Mouse (Mus musculus): Measurements from ENCODE around the gene Cav3. TPM values are rescaled to one million over a fixed set of nuclear protein-coding genes. Genes with fewer than 3 reads are reported as not detected.
A peak's percentile ranks its signal among the peaks of the same experiment; 100 is the strongest.

Gene Cav3
- total RNA-seq (2022), result under 1 TPM in 2 of 4 experiments, not detected in 2; 0.32 to 0.33 TPM

DNA sequence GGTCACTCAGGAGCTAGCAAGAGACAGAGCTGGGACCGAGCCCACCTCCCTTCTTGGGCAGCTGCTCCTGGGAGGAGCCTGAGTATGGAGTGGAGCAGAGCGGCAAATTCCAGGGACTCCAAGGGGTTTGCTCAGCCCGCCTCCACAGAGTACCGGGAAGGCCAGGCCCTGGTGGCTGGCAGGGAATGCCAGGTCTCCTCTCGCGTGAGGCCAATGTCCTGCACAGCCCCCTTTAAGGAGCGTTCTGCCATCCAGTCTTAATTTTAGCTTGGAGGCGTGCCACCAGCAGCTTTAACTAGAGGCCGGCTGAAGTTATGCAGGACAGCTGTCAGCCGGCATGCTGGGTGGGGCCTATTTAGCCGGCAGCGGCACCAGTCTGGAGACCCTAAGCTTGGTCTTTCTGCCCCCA lies at the start of gene Cav3:
Cav3 (plus strand) TSS at position 165 of the 409 bp plus-strand sequence.
- DNase-seq (ENCODE audit: low spot score in 2 of 2), result no peak

GRCm38 (mm10) chr6:112419333-112419732 lies 40.0 kb upstream of the Cav3 start:
- peak in 1 of 2 experiments; percentile 12 for DNase-seq (ENCODE audit: low spot score in 2 of 2)

DNA sequence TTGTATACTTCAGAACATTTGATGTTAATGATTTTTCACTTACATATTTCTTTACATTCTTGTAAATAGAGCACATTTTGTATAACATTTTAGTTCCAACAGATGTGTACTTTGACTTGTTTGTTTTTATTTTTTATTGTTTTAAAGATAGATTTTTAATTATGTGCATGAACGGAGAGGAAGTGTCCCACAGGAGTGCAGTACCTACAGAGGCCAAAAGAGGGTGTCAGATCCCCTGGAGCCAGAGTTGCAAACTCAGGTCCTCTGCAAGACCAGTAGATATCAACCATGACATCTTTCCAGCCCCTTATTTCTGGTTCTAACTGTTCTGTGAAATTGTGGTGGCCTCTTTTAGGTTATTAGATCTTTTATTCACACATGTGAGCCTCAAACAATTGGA lies 38.4 kb upstream of the Cav3 start:
- DNase-seq (ENCODE audit: low spot score in 2 of 2), result no peak

DNA sequence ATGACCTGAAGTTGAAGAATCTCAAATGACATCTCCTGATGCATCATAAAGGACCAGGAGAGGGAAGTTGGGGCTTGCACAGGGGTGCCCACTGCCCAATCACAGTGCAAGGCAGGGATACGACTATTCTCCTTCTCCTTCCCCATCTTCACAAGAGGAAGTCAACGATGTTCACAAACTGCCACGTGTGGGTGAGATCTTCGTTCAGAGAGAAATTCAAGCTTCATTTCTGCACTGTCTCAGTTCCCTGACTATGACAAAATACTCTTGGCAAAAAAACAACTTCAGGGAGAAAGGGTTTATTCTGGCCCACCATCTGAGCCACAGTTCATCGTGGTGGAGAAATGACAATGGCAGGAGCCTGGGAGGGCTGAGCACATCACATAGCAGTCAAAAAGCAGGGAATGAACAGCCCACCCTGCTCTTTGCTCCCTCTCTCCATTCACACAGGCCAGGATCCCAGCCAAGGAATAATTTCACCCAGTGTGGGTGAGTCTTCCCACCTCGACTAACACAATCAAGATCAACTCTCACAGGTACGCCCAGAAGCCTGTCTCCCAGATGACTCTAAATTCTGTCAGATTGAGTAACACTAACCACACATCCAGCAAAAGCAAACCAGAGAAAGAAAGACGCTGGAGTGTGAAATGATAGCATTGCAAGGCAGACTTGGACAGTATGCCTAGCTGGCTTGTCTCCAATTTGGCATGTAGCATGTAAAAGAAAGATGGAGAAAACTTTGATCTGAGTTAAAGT lies 35.4 kb upstream of the Cav3 start:
- peak; percentile 7 to 58 for DNase-seq (ENCODE audit: low spot score in 2 of 2)

- no peak for DNase-seq (ENCODE audit: low spot score in 2 of 2)
Observed at GRCm38 (mm10) chr6:112426018-112426732, 33.1 kb upstream of the Cav3 start.

- no peak for DNase-seq (ENCODE audit: low spot score in 2 of 2)
Observed at GRCm38 (mm10) chr6:112445675-112446074, 13.6 kb upstream of the Cav3 start.

DNA sequence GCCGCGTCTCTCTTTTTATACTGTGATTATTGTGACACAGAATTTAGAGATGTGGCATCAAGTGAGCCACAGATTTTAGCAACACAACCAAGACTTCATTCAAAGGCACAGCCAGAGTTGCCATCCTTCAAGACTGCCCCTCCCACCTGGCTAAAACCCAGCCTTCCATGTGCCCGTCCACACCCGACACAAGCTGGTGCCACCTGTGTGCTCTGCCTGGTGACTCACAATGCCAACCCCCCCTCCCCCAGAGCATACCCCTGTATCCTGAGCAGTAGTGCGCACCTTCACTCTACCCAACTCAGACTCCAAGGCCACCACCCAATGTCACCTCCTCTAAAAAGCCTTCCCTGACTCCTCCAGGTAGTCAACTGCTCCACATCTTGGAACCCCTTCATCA lies 2.2 kb downstream of the Cav3 start:
- no peak for DNase-seq (ENCODE audit: low spot score in 2 of 2)

DNA sequence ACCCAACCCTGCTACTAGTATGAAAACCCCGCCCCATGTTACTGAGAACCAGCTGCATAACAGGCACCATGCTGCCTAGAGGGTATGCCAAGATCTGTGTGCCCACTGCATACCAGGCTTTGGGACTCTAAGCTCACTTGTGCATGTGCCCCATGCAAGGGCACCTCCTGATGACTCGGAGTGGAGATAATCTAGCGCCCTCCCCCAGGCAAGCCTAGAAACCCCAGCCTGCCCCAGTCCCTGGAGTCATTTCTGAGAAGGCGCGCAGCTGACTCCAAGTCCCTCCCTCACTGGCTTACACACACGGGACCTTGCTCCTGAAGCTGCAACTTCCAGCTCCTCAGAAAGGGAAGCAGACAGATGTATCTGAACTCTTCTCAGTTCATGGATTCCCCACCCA lies 4.0 kb downstream of the Cav3 start:
- no peak for DNase-seq (ENCODE audit: low spot score in 2 of 2)

DNA sequence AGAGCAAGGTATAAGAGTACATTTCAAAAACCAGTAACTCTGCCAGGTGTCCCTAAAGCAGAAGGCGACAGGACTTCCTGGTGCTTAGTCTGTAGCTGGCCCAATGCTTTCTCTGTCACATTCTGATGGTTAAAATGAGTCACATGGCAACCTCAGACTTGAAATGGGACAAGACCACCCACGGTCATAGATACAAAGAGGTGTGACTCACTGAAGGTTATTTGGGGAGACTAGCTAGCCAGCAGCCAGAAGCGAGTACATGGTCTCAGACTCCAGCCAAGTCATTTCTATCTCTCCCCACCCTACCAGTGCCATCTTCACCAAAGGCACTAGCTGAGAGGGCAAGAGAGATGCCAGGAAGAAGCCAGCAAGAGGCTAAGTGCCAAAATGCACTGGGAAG lies 6.1 kb downstream of the Cav3 start:
- peak in 1 of 2 experiments; percentile 12 for DNase-seq (ENCODE audit: low spot score in 2 of 2)

DNA sequence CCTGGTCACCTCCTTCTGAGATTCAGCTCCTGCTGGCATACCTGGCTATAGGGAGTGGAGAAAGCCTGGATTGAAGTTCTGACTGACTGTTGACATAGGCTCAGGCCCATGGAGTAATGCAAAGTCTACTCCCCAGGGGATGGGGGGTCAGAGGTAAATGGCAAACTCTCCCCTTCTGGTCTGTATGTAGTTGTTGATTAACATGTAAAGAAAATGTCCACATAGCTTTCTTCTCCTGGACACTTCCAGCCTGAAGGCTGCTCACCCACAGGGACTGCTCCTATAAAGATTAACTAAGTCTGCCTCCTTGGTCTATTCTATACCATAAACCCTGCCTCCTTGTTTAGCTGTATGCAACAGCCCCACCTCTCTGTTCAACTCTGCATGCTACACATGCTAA lies 6.7 kb downstream of the Cav3 start:
- DNase-seq (ENCODE audit: low spot score in 2 of 2), result no peak

GRCm38 (mm10) chr6:112471644-112472043 lies 12.3 kb downstream of the Cav3 start:
- no peak for DNase-seq (ENCODE audit: low spot score in 2 of 2)

GRCm38 (mm10) chr6:112479861-112480260 lies 20.6 kb downstream of the Cav3 start:
- no peak for DNase-seq (ENCODE audit: low spot score in 2 of 2)

DNA sequence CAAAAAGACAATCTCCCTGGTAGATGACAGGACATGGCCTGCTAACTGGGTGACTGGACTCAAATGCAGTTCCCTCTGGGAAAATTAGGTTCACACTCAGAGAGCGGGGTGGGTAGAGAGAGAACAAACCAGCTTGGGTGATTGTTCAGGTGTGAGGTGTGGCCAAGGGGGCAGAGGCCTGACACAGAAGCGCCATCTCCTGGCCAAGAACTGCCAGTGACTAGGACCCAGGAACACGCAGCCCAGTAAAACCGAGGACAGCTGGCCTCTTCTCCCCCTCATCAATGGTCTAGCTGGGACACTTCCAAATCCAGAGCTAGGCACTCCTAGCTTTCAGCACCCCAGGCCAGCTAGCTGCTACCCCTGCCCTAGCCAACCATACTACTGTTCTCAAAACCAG lies 25.0 kb downstream of the Cav3 start:
- DNase-seq (ENCODE audit: low spot score in 2 of 2), result no peak

GRCm38 (mm10) chr6:112487993-112488392 lies 28.7 kb downstream of the Cav3 start:
- DNase-seq (ENCODE audit: low spot score in 2 of 2), result no peak

- DNase-seq (ENCODE audit: low spot score in 2 of 2), result no peak
Observed at GRCm38 (mm10) chr6:112488821-112489180, 29.5 kb downstream of the Cav3 start.

- no peak for DNase-seq (ENCODE audit: low spot score in 2 of 2)
Observed at GRCm38 (mm10) chr6:112489181-112489909, 30.0 kb downstream of the Cav3 start.

DNA sequence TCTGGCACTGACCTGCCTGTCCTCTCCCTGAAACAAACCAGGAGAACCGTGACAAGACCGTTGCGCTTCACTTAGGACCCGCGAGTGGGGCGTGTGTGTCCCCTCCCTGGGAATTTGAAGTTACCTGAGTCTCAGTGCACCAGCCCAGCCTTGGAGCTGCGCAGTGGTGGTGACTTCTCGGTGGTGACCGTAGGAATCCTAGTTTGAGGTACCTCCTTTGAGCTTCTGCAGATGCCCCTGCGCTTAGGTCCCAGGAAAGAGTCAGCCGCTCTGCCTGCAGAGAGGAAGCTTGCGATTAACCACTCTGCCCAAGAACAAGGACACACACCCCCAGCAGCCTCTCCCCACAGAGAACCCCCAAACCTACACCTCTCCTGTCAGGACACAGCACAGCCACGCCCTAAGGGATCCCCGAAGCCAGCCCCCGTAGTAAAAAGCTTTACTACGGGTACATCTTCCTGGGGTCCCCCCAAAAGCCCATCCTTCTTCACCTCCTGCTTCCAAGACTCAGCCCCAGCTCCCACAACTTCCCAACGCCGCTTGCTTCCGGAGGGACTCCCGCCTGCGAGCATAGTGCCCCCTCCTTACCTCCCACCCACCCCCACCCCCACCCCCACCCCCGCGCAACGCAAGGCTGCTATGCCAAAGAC lies 30.7 kb downstream of the Cav3 start, which contains the start of gene Oxtr:
Oxtr (minus strand) TSS at position 34 of the 650 bp plus-strand sequence.
- no peak for DNase-seq (ENCODE audit: low spot score in 2 of 2)

DNA sequence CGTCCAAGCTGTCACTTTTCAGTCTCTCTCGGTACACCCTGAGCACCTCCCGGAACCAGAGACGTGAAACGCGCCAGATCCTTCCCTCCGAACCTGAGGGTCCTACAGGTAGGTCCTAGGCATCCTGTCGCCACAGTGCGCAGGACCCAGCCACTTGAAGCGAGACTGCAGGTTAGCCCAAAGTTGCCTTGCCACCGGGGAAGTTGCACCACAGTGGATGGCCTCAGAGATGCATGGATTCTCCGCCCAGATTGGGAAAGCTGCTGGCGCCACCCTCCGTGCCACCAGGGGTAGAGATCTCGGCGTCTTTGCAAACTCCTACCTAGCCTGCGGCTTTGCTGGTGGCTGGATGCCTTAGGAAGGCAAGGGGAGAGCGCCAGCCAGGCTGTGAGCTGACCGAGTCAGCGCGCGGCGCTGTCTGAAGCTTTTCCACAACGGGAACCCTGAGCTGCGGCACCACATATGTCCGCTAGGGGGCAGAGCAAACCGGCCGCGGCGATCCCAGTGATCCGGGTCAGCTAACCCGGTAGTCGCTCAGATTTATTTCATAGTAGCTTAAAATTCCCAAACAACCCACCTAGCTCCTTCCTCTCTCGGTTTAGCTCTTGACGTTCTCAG lies 31.4 kb downstream of the Cav3 start:
- DNase-seq (ENCODE audit: low spot score in 2 of 2), result peak; percentile 69 to 83

GRCm38 (mm10) chr6:112491521-112491920 lies 32.2 kb downstream of the Cav3 start:
- DNase-seq (ENCODE audit: low spot score in 2 of 2), result no peak

DNA sequence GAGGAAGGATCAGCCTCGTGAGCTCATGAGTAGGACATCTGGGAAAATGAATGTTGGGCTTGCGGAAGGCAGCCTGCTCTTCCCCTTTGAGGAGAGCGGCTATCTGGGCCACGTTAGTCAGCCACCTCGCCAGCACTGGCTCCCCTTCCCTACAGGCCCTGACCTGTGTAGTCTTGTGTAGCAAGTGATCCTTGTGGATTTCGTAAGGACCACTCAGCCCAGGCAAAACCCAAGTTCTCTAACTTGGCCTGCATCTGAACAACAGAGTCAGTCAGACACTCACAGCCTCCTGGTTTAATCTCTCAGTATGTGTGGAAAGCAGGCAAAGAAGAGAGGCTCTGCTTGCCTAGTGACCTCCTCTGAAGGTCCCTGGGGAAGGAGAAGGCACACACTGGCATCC lies 33.4 kb downstream of the Cav3 start:
- no peak for DNase-seq (ENCODE audit: low spot score in 2 of 2)

DNA sequence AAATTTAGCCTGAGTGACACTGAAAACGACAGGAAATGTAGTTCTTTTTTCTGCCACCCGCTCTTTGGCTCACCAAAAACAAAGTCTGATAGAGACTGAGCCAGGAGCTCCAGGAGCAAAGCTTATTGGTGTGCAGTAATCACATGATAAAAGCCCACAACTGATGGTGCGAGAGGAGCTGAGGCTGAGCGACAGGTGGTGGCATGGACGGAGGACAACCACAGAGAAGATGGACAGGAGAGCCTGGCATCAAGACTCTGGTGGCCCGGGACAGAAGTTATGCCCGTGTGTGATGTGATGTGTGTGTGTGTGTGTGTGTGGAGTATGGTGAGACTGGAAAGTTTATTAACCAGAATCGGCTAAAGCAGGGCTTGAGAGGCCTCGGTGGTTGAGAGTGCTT lies 34.1 kb downstream of the Cav3 start:
- DNase-seq (ENCODE audit: low spot score in 2 of 2), result no peak
